Mouse (Mus musculus) forebrain, embryonic 16.5 days (tissue): ENCODE results near the gene Klhl35. TPM values are rescaled to one million over a fixed set of nuclear protein-coding genes. Genes with fewer than 3 reads are reported as not detected.

ENCODE experiments used
- ATAC-seq: fragments of 200-750 bp; cut with Nextera tagmentation; 2 replicates; pipeline ENCODE4 v1.8.0; 2017; ENCODE audit warnings: mild to moderate bottlenecking, moderate library complexity
- H3K27ac ChIP-seq: fragments of 300-500 bp; sonication (generic); 2 replicates; pipeline ENCODE4 v1.5.1; 2014; ENCODE audit warnings: low read length, control low read depth
- H3K27me3 ChIP-seq: fragments of 300-500 bp; sonication (generic); replicated peaks from 2 replicates; pipeline ENCODE4 v1.6.1; 2014; ENCODE audit warnings: low read length; ENCODE audit not compliant: control insufficient read depth, insufficient read depth
- H3K36me3 ChIP-seq: fragments of 300-500 bp; sonication (generic); 2 replicates; pipeline ENCODE4 v1.6.1; 2014; ENCODE audit not compliant: control insufficient read depth, insufficient read depth
- H3K4me1 ChIP-seq: fragments of 300-500 bp; sonication (generic); replicated peaks from 2 replicates; pipeline ENCODE4 v1.6.1; 2014; ENCODE audit warnings: low read length; ENCODE audit not compliant: control insufficient read depth, insufficient read depth
- H3K4me2 ChIP-seq: fragments of 300-500 bp; sonication (generic); 2 replicates; pipeline ENCODE4 v1.6.1; 2014; ENCODE audit warnings: mild to moderate bottlenecking, low read length, control low read depth
- H3K4me3 ChIP-seq: fragments of 300-500 bp; sonication (generic); replicated peaks from 2 replicates; pipeline ENCODE4 v1.5.1; 2014; ENCODE audit warnings: mild to moderate bottlenecking, low read length, control low read depth
- H3K9ac ChIP-seq: fragments of 300-500 bp; sonication (generic); replicated peaks from 2 replicates; pipeline ENCODE4 v1.6.1; 2014; ENCODE audit warnings: low read depth, low read length, control low read depth
- H3K9me3 ChIP-seq: fragments of 300-500 bp; sonication (generic); 2 replicates; pipeline ENCODE4 v1.6.1; 2016; ENCODE audit warnings: low read length; ENCODE audit not compliant: control insufficient read depth
- WGBS: fragments of 180-500 bp; shearing (Covaris S2); extraction: QIAGEN DNeasy Blood & Tissue Kit; methylation state at CpG from one replicate; pipeline ENCODE4 v1.1.7; 2014; 5-methylcytosine and 5-hydroxymethylcytosine counted together
- polyA plus RNA-seq: library from polyadenylated mRNA; unstranded; fragments of >200 nt; fragmentation: Nextera tagmentation; extraction: Ambion mirVana; gene quantifications from 2 replicates; pipeline ENCODE4 v1.2.1, GENCODE M21; 2015

Gene Klhl35
- polyA plus RNA-seq, 1 experiment from 2014 or later: 3.8 TPM

GRCm38 (mm10) chr7:99447323-99447722, 18.5 kb upstream of the Klhl35 start:
- H3K4me3 ChIP-seq: no peak overlapping the region
- no peak for ATAC-seq
- no peaks in the 10 kb centered on the region for H3K36me3 ChIP-seq
- no peak overlapping the region for H3K4me2 ChIP-seq
- H3K9ac ChIP-seq: no peak overlapping the region
- 44% methylated on average over 5 of the region's 5 CpGs for WGBS
- H3K9me3 ChIP-seq: no peaks in the 10 kb centered on the region
- peaks cover 18% of the 10 kb centered on the region for H3K4me1 ChIP-seq
- no peaks in the 10 kb centered on the region for H3K27me3 ChIP-seq
- H3K27ac ChIP-seq: no peak overlapping the region

GRCm38 (mm10) chr7:99448619-99449018, 17.2 kb upstream of the Klhl35 start:
- Histone ChIP-seq H3K4me2 (no peak overlapping the region), H3K27ac (no peak overlapping the region; the same call in 1 of the 2 replicates), H3K4me1 (peaks cover 18% of the 10 kb centered on the region), H3K9me3 (no peaks in the 10 kb centered on the region), H3K27me3 (no peaks in the 10 kb centered on the region), H3K4me3 (no peak overlapping the region), H3K9ac (no peak overlapping the region), H3K36me3 (no peaks in the 10 kb centered on the region)
- WGBS: 79% methylated on average over 5 of the region's 5 CpGs
- ATAC-seq: no peak

GRCm38 (mm10) chr7:99449063-99449462, 16.7 kb upstream of the Klhl35 start:
- peak; percentile 23; the same call in 1 of the 2 replicates for ATAC-seq
- peaks cover 18% of the 10 kb centered on the region for H3K4me1 ChIP-seq
- no peak overlapping the region for H3K9ac ChIP-seq
- H3K27ac ChIP-seq: peak overlapping the region; percentile 74
- no peaks in the 10 kb centered on the region for H3K27me3 ChIP-seq
- no peak overlapping the region for H3K4me2 ChIP-seq
- no peaks in the 10 kb centered on the region for H3K36me3 ChIP-seq
- H3K4me3 ChIP-seq: no peak overlapping the region
- 58% methylated on average over 8 of the region's 8 CpGs for WGBS
- no peaks in the 10 kb centered on the region for H3K9me3 ChIP-seq

- Histone ChIP-seq H3K4me1 (peaks cover 18% of the 10 kb centered on the region), H3K36me3 (no peaks in the 10 kb centered on the region), H3K9me3 (no peaks in the 10 kb centered on the region), H3K9ac (no peak overlapping the region), H3K27me3 (no peaks in the 10 kb centered on the region), H3K27ac (peak overlapping the region; percentile 74), H3K4me2 (no peak overlapping the region), H3K4me3 (no peak overlapping the region)
- 13% methylated on average over 3 of the region's 3 CpGs for WGBS
- ATAC-seq: peak; percentile 62
Measured at GRCm38 (mm10) chr7:99449751-99450150, 16.1 kb upstream of the Klhl35 start.

GRCm38 (mm10) chr7:99450703-99451102, 15.1 kb upstream of the Klhl35 start:
- no peaks in the 10 kb centered on the region for H3K9me3 ChIP-seq
- peak; percentile 24 for ATAC-seq
- no peak overlapping the region; the same call in 1 of the 2 replicates for H3K27ac ChIP-seq
- no peaks in the 10 kb centered on the region for H3K36me3 ChIP-seq
- no peak overlapping the region for H3K4me2 ChIP-seq
- whole genome bisulfite sequencing: 0% methylated on average over 3 of the region's 3 CpGs
- no peaks in the 10 kb centered on the region for H3K27me3 ChIP-seq
- H3K9ac ChIP-seq: no peak overlapping the region
- H3K4me3 ChIP-seq: no peak overlapping the region
- peaks cover 18% of the 10 kb centered on the region for H3K4me1 ChIP-seq

- ATAC-seq: no peak
- no peak overlapping the region for H3K4me3 ChIP-seq
- H3K36me3 ChIP-seq: no peaks in the 10 kb centered on the region
- no peak overlapping the region for H3K9ac ChIP-seq
- no peaks in the 10 kb centered on the region for H3K27me3 ChIP-seq
- no peak overlapping the region for H3K4me2 ChIP-seq
- peaks cover 18% of the 10 kb centered on the region for H3K4me1 ChIP-seq
- WGBS: 91% methylated on average over 7 of the region's 7 CpGs
- no peaks in the 10 kb centered on the region for H3K9me3 ChIP-seq
- H3K27ac ChIP-seq: no peak overlapping the region
Measured at GRCm38 (mm10) chr7:99452859-99453258, 12.9 kb upstream of the Klhl35 start.

- H3K4me3 ChIP-seq: no peak overlapping the region
- no peaks in the 10 kb centered on the region for H3K9me3 ChIP-seq
- H3K27ac ChIP-seq: no peak overlapping the region
- ATAC-seq: no peak
- WGBS: 77% methylated on average over 4 of the region's 4 CpGs
- H3K36me3 ChIP-seq: no peaks in the 10 kb centered on the region; the same call in 1 of the 2 replicates
- H3K4me2 ChIP-seq: no peak overlapping the region
- peaks cover 15% of the 10 kb centered on the region for H3K4me1 ChIP-seq
- no peaks in the 10 kb centered on the region for H3K27me3 ChIP-seq
- H3K9ac ChIP-seq: no peak overlapping the region
Measured at GRCm38 (mm10) chr7:99454044-99454443, 11.8 kb upstream of the Klhl35 start.

- Histone ChIP-seq H3K27ac (no peak overlapping the region), H3K27me3 (no peaks in the 10 kb centered on the region), H3K36me3 (peaks cover 13% of the 10 kb centered on the region), H3K4me1 (no peaks in the 10 kb centered on the region), H3K4me2 (no peak overlapping the region), H3K4me3 (no peak overlapping the region), H3K9me3 (no peaks in the 10 kb centered on the region), H3K9ac (no peak overlapping the region)
- WGBS: 88% methylated on average over 8 of the region's 8 CpGs
- no peak for ATAC-seq
Measured at GRCm38 (mm10) chr7:99458849-99459248, 7.0 kb upstream of the Klhl35 start.

- no peak overlapping the region for H3K4me3 ChIP-seq
- H3K9me3 ChIP-seq: no peaks in the 10 kb centered on the region
- no peaks in the 10 kb centered on the region for H3K27me3 ChIP-seq
- 84% methylated on average over 15 of the region's 15 CpGs for WGBS
- no peak overlapping the region for H3K9ac ChIP-seq
- no peak overlapping the region for H3K27ac ChIP-seq
- H3K4me2 ChIP-seq: no peak overlapping the region
- H3K36me3 ChIP-seq: peaks cover 13% of the 10 kb centered on the region
- no peak for ATAC-seq
- H3K4me1 ChIP-seq: peaks cover 1% of the 10 kb centered on the region
Measured at GRCm38 (mm10) chr7:99459888-99460652, 5.7 kb upstream of the Klhl35 start.
